7 mouse cellular contexts compared by ENCODE assay signal in the genomic region with DNA sequence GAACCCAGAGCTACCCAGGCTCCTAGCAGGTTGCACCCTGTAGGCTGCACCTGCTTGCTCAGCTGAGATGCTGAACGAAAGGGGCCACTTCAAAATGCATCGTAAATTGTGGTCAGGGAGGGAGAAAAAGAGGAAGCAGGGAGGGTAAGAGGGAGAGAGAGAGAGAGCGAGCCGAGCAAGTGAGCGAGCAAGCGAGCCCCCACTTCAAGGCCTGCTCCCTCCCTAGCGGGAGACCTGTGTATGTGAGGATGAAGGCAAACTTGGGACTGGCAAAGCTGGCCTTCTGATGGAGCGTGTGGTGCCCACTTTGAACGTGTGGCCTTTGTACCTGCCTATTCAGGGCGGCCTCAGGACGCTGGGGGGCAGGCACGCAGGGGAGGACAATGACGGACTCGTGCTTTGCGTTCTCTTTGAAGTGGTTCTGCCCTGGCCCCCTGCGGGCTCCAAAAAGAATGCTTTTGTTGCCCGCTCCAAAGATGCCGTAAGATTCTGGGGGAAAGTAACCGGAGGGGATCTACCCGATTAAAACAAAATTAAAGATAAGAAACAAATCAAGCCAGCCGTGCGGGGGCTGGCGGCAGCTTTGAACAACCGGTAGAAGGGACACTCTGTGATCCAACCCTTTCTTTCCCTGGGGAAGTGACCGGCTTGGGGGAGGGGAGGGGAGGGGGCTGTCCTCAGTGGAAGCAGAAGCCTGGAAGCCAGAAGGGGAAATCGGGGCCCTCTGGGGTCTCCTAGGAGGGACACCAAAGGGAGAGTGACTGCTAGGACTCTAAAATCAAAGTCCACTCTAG.
DNase-seq lines count a peak whose midpoint lies in the region; ATAC-seq and TF ChIP-seq lines count a peak whose summit lies in the region.

No protein-coding gene starts in this region.

- ATAC-seq in forebrain, embryonic 13.5 days = no peak
- ATAC-seq in liver, postnatal 0 days = 0 out of 2 replicates have a peak, but pooled peaks have one; percentile 17
- no peak for ATAC-seq in frontal cortex, adult (ENCODE audit: low TSS enrichment)

- no peak overlapping the region for H3K4me3 ChIP-seq in forebrain, embryonic 13.5 days
- no peak overlapping the region for H3K4me3 ChIP-seq in liver, postnatal 0 days (ENCODE audit: low read depth, low read length)

- H3K4me1 ChIP-seq in forebrain, embryonic 13.5 days = peaks cover 67% of the 10 kb centered on the region
- peaks cover 6% of the 10 kb centered on the region; the same call in 1 of the 2 replicates for H3K4me1 ChIP-seq in liver, postnatal 0 days (ENCODE audit: insufficient read depth)

- peak overlapping the region; percentile 30; the same call in 1 of the 2 replicates for H3K9ac ChIP-seq in forebrain, embryonic 13.5 days
- no peak overlapping the region for H3K9ac ChIP-seq in liver, postnatal 0 days (replicated peaks)

- DNase-seq in spleen, postnatal 36 days (ENCODE audit: low spot score in 2 of 2) = peak; percentile 37 to 38
- DNase-seq in spleen, adult 12 weeks (ENCODE audit: low spot score) = no peak
- peak; percentile 32 for DNase-seq in liver, postnatal 0 days
- peak; percentile 69 for DNase-seq in splenic B cell, adult 2 months (ENCODE audit: low read depth, low spot score)
- no peak for DNase-seq in frontal cortex, adult 2 months (ENCODE audit: extremely low spot score in 1 of 2, low spot score in 1 of 2)

- TF ChIP-seq CTCF in liver, postnatal 0 days (IDR thresholded peaks at IDR 0.05; ENCODE audit: low read depth) = no peak

- H3K27ac ChIP-seq in forebrain, embryonic 13.5 days = no peak overlapping the region
- H3K27ac ChIP-seq in liver, postnatal 0 days (ENCODE audit: low read depth) = no peak overlapping the region

- TF ChIP-seq EP300 in liver, postnatal 0 days (IDR thresholded peaks at IDR 0.05; ENCODE audit: low read depth) = no peak

- peaks cover 62% of the 10 kb centered on the region for H3K27me3 ChIP-seq in forebrain, embryonic 13.5 days
- H3K27me3 ChIP-seq in liver, postnatal 0 days (ENCODE audit: insufficient read depth, low read length) = peaks cover 61% of the 10 kb centered on the region
- H3K27me3 ChIP-seq in splenic B cell, adult 2 months (ENCODE audit: control insufficient read depth, insufficient read depth, low read length, poor library complexity, severe bottlenecking) = peaks cover 2% of the 10 kb centered on the region

- H3K4me2 ChIP-seq in forebrain, embryonic 13.5 days = peak overlapping the region; percentile 31
- no peak overlapping the region for H3K4me2 ChIP-seq in liver, postnatal 0 days (ENCODE audit: low read depth, low read length)

- 3% methylated on average over 26 of the region's 26 CpGs for WGBS in forebrain, embryonic 13.5 days
- 5% methylated on average over 26 of the region's 26 CpGs for WGBS in liver, postnatal 0 days (ENCODE audit: insufficient replicate concordance)

- H3K36me3 ChIP-seq in forebrain, embryonic 13.5 days (ENCODE audit: poor library complexity, severe bottlenecking) = no peaks in the 10 kb centered on the region
- no peaks in the 10 kb centered on the region for H3K36me3 ChIP-seq in liver, postnatal 0 days (replicated peaks; ENCODE audit: insufficient read depth, low read length)
- no peaks in the 10 kb centered on the region for H3K36me3 ChIP-seq in splenic B cell, adult 2 months (ENCODE audit: control insufficient read depth, insufficient read depth, low read length, poor library complexity, severe bottlenecking)

- H3K9me3 ChIP-seq in forebrain, embryonic 13.5 days (replicated peaks) = no peaks in the 10 kb centered on the region
- H3K9me3 ChIP-seq in liver, postnatal 0 days (ENCODE audit: low read length) = no peaks in the 10 kb centered on the region

Comparison
In these comparisons a context has a peak if more than half of its experiments do, and no peak if none do; other contexts are left out.
1. DNase-seq: peak in spleen, postnatal 36 days (2 of 2), liver, postnatal 0 days (single experiment) and splenic B cell, adult 2 months (single experiment); none in spleen, adult 12 weeks (single experiment) and frontal cortex, adult 2 months (0 of 2).